Mouse (Mus musculus): ENCODE results near the gene Tmub2.

The Tmub2 gene

DNA sequence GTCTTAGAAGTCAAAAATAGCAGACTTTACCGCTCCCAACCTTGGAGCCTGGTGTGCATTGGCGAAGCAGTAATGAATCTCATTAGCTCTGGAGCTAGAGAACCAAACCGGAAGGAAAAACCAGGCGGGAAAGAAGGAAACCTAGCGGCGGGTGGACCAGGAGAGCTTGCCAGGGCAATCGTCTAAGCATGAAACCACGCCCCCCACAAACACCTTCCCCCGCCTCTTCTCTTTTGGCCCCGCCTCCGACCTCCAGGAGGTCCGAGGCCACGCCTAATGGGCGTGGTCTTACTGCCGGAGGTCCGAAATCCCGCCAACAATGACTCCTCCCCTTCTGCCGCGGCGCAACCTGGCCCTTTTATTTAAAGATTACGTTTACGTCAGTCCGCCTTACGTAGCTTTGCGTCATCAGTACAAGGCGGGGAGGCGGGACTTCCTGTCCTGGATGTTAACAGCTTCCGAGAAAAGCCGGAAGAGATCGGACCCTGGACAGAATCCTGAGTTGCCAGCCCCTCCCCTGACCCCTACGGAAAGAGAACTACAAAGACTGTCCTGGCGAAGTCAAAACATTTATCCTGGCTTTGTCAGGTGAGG is at the start of gene Tmub2:
Gene Tmub2, plus strand, starts transcription at position 431 of the 594 bp plus-strand sequence.
- in situ Hi-C loops (cut with MboI, MseI) = no loop called here

DNA sequence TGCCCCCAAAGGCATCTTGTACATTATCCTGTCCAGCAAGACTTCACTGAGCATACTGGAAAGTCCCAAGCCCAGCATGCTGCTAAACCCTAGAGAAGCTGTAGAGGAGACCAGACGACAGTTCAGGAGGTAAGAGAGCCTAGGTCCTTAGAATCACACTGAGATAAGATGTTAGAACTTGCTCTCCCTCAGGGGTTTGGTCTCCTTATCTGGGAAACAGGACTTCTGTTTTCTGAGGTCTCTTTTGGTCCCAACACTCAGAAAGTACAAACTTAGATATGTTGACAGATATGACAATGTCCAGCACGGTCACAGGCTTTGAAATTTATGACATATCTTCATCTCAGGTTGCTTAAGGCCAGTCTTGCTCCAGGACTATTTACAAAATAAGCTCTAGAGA is 48.7 kb upstream of the Tmub2 start:
- in situ Hi-C loops (cut with MboI, MseI) = no loop called here

DNA sequence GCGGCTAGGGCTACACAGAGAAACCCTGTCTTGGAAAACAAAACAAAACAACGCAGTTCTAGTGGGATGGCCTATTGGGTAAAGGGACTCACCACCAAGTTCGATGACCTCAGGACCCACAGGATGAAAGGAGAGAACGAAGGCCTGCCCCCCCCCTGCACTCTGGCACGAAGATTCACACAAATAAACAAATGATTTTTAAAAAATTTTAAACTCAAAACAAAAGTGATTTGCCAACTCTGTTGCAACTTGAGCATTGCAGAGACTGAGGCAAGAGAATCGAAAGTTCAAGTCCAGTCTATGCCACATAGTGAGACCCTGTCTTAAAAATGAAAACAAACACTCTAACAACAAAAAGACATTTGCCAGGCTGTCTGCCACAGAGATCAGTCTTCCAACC is 44.1 kb upstream of the Tmub2 start:
- in situ Hi-C loops (cut with MboI, MseI) = no loop called here

DNA sequence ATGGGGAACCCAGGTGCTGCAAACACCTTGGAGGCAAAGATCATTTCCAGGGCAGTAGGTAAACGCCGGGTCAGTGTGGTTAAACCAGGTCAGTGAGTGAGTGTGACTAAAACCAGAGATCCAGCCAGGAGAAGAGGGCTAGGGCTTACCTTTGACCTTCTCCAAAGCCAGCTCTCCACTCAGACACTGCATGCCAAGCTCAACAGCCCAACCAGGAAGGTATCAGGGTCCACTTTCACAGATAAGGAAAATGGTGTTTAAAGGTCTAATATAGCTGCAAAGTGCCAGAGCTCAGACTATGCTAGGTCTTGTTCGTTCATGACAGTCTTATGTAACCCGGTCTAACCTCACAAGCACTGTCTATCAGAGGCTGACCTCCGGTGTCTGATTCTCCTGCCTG is 43.5 kb upstream of the Tmub2 start:
- in situ Hi-C loops (cut with MboI, MseI) = no loop called here

DNA sequence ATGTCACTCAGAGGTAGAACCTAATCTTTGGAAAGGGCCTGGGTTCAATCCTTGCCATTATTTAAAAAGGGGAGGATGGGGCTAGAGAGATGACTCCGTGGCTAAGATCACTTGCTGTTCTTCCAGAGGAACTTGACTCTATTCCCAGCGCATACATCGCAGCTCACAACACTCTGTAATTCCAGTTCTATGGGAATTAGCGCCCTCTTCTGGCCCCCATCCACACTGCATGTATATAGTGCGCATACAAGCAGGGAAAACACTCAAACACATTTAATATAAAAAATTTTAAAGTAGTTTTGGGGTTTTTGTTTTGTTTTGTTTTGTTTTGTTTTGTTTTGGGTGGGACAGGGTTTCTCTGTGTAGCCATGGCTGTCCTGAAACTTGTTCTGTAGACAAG is 42.9 kb upstream of the Tmub2 start:
- in situ Hi-C loops (cut with MboI, MseI) = no loop called here

DNA sequence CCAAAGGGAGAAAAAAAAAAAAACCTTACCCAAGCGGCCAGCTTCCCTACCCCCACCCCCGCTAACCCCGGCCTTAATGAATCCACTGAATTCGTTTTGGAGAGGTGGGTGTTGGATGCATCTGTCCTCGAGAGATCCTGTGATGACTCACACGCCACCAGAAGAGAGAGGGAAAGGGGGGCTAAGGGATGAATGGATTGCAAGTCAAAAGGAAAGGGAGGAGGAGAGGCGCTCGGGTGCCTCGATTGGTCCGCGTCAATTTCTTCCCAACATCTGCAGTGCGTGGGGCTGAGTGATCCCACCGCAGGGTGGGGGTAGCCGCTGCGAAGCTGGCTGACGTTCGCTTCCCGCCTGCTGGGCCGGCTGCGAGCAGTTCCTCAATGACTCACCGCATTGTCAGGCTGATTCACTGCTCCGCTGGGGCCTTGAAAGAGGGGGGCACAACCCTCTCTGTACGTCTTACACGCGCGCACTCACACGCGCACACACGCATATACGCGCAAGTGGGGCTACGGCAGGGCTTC is 39.7 kb upstream of the Tmub2 start:
- in situ Hi-C loops (cut with MboI, MseI) = no loop called here

DNA sequence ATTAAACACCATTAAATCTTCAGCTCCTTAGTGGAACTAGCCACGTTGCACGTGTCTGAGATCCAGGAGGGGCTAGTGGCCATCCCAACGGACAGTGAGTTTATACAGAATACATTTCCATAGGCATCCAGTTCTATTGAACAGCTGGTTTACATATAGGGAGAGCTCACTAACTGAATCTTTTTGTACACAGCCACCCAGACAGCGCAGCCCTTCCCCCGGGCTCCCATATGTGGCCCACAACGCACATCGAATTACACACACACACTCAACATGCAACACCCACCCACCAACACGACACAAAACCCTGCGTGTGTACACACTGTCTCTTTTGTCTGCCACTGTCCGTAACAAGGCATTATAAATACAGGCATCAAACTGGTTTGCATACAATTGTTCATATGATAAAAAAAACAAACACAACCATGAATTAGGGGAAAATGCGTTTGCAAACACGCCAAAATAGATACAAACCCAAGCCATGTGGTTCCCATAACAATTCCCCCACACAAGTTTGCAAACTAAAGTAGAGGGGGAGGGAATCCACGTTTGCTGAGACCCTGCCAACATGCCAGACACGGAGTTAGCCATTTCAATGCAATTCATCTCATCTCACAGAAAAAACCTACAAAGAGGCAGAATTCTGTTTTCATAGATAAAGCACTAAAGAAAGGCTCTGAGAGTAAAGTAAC is 39.0 kb upstream of the Tmub2 start:
- in situ Hi-C loops (cut with MboI, MseI) = no loop called here

DNA sequence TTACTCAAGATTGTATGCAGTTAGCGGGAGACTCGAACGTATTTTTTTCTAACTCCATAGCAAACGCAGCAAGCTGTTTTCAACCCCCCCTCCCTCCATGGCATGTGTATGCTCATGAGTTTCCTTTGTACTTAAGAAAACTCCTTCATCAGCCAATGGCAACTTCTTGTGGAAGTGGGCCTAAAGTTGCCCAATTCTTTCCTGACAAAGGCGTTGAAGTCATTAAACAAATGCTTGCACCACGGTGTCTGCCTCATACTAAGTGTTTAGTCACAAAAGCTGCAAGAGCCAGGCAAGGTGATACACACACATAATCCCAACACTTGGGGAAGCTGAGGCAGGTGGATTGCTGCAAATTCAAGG is 38.5 kb upstream of the Tmub2 start:
- in situ Hi-C loops (cut with MboI, MseI) = no loop called here

DNA sequence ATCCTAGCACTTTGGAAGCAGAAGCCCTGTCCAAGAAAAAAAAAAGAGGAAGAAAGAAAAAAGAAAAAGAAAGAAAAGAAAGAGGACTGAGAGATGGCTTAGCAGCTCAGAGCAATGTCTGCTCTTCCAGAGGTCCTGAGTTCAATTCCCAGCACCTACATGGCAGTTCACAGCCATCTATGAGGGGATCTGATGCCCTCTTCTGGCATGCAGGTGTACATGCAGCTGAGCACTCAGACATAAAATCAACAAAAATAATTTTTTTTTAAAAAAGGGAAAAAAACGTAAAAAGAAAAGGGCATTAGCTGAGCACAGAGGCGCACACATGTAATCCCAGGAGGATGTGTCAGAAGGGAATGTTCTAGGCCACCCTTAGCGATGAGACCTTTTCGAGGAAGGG is 37.9 kb upstream of the Tmub2 start:
- in situ Hi-C loops (cut with MboI, MseI) = no loop called here

DNA sequence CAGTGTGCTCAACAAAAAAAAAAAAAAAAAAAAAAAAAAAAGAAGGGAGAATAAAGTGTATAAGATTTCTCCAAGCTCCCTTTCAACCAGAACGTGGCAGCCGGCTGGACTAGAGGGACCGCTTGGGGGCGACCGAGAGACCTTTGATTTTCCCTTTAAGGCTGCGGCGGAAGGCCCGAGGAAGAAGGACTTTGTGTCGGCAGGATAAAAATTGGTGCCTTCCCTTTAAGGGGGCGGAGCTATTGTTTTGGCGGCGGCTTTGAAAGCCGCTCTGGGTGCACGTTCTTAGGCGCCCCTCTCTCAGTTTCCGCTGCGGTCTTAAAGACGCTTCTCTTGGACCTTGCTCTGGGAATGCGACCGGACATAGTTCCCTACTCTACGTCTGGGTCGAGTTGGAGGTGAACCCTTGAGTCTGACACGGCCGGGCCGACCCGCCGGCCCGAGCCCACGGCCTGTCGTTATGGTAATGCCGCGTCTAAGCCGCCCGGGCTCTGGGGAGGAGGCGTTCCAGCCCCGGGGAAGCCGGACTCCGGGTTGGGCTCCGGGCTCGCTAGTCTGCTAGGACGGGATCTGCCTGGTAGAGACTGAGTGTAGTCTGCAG is 36.0 kb upstream of the Tmub2 start, which contains the start of gene BC030867:
Gene BC030867, plus strand, starts transcription at position 253 of the 601 bp plus-strand sequence.
- in situ Hi-C loops (cut with MboI, MseI) = no loop called here

DNA sequence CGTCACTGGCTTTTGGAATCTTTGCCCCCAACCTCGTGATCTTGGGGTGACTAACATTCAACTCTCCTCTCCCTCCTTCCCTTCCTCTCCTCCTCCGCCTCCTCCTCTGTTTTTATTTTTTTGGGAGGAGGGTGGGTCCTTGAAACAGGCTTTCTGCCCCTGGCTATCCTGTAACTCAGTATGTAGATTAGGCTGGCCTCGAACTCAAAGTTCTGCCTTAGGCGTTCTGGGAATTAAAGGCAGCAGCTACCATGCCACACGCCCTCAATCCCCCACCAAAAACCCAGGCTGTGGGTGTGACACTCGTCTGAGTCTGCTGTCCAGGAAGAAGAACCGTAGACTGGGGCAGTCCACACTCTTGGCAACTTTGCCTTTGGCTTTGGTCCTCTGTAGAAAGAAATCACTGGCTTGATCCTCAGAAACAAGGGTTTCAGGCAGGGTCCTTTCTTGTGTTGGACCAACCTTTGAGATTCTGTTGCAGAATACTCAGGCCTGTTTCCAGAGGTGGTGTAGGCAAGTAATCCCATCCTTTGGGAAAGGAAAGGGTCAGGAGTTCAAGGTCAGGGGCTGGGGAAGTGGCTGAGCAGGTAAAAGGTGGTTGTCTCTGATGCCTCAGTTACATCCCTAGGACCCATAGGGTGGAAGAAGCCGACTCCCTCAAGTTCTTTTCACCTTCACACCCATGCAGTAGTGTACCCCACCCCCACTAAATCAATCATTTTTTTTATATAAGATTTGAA is 35.2 kb upstream of the Tmub2 start:
- in situ Hi-C loops (cut with MboI, MseI) = no loop called here

DNA sequence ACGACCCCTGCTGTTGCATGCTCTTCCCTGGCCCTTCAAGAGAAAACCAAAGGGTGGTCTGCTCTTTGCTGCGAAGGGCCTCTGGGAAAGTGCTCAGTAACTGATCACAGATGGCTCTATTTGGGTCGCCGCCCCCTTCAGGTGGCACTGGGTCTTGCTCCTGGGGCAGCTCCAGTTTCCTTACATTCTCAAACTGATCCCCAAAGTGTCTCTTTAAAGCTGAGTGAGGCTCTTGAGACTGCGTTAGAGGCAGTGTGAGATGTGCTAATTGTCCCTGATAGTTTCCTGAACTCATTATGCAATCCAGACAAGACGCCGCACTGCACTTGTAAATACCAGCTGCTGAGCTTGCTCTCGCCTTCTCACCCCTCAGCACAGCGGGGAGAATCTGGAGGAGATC is 27.2 kb upstream of the Tmub2 start:
- in situ Hi-C loops (cut with MboI, MseI) = no loop called here

DNA sequence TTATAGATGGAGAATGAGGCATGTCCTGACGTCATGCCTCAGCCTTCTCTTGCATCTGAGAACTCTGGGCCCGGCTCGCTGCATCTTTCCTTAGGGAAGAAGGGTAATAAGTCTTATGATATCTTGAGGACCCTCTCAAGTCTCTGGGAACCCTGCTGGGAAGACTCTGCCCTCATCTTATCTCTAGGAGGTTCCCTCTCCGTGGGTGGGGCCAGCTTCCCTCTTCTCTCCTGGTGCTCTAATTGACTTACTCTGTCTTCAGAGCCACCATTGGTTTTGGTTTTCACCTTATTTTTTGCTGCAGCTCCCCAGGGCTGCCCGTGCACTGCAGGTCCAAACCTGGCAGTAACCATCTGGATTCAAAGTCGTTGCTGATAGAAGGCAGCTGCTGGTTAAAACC is 26.6 kb upstream of the Tmub2 start:
- in situ Hi-C loops (cut with MboI, MseI) = no loop called here

DNA sequence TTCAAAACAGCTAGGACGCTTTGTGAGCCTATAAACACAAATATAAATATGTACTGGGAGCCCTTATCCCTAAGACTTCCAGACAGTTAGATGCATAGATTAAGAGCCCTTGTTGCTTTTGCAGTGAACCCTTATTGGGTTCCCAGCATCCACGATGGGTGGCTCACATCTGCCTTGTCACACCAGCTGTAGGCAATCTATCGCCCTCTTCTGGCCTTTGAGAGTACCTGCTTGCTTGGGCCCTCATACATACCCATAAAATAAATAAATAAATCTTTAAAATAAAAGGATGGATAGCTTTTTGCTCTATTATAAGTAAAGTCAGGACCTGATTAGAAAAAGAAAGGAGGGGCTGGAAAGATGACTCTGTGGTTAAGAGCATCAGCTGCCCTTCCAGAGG is 26.2 kb upstream of the Tmub2 start:
- in situ Hi-C loops (cut with MboI, MseI) = no loop called here

DNA sequence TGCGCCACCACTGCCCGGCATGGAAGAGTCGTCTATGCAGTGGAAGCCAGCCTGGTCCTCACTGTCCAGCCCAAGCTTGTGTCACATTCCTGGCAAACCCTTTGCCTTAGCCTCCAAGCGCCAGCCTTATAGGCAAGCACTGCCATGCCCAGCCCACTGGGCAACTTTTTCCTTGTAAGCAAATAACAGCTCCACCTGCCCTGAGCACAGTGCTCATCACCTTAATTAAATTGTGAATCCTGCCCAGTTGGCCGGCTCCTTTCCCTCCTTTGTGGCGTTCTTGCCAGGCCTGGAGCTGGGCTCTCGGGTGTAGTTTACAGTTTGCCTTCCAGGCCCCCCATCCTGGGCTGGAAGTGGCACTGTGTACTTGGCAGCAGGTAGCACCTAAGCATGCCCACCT is 21.5 kb upstream of the Tmub2 start:
- in situ Hi-C loops (cut with MboI, MseI) = no loop called here

DNA sequence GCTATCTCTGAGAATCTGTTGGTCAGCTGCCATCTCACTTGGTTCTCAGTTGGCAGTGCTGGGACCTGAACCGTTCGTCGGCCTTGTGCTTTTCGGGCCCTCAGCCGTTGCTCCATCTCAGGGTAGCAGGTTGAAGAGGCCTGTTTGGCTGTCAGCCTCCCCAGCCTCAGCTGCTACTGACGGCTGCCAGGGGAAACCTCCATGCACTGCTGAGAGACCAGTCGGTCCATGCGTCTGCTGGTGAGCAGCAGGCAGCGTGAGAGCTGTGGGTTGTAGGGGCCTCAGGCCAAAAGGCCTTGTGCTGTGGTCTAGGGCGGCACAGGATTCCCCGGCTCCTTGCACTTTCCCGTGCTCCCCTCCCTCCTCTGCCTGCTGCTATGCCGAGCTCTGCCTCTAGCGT is 18.9 kb upstream of the Tmub2 start:
- in situ Hi-C loops (cut with MboI, MseI) = no loop called here

DNA sequence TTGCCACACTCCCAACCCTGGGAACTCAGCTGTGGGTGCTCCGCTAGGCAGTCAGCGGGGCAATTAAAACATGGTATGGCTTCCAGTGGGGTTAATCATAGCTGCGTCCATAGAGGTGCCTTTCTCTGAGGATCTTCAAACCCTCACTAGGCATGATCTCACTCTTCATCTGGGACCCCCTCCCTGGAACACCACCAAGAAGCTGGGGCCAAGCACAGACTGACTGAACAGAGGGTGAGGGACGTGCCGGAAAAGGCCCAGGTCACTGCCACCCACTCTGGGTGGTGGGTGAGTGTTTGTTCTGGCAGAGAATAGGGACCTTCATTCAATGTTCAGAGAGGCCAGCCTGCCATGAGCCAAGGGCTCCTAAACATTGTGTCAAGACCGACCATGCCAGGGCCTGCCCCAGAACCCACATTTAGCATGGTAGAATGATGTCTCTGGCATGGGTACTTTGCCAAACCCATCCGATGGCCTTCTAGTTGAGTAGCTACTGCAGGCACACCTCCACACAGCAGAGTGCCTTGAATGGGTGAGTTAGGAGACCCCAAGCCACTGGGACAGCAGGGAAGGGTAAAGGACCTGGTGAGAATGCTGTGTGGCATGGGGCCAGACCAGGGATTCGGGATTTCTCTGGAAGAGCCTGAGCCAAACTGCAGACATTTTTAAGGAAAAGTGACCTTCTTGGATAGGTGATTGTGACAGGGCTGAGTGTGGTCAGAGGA is 17.9 kb upstream of the Tmub2 start:
- in situ Hi-C loops (cut with MboI, MseI) = no loop called here

DNA sequence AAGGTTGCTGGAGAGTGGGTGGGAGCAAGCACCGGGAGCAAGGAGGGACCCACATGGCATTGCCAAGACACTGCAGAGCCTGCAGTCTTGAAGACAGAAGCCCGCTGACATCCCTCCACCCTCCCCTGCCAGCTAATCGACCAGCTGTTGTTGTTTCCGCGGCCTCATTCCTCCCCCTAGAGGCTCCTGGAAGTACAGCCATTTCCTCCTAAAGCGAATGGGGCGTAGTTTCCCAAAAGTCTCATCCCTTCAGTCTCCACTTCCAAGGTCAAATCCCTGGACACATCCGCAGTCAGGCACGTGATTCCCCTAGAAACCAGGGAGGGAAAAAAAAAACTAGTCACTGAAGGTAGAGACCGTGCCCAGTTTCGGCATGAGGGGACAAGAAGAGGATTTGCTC is 17.3 kb upstream of the Tmub2 start:
- in situ Hi-C loops (cut with MboI, MseI) = no loop called here

DNA sequence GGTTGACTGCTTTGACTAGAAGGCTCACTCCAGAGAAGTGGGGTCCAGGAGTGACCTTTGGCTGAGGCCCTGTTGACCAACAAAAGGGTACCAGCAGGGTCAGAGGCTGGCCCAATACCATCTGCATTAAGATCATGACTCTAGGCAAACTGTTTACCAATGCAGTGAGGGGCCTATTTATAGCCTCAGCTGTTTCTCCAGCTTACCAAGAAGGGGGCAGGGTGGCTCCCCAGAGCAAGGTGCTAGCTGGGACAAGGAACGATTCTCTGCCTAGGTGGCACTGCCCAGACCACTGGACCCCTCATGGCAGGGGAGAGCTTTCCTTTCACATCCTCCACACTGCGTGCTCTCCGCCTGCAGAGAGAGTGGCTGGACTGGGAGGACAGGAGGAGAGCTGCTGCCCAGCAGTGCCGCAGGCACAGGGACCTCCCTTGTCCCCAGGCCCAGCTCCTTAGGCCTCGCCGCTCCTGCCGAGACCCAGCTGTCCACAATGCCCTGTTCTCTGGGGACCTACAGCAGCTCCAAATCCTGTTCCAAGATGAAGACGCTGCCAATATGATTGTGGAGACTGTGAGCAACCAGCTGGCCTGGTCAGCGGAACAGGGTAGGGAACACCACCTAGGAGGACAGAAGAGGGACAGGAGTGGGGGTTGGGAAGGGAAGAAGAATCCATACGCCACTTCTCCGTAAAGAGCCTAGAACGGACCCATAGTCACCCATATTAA is 16.0 kb upstream of the Tmub2 start, which contains the start of gene Asb16:
Gene Asb16, plus strand, starts transcription at position 224 of the 725 bp plus-strand sequence.
- in situ Hi-C loops (cut with MboI, MseI) = no loop called here

DNA sequence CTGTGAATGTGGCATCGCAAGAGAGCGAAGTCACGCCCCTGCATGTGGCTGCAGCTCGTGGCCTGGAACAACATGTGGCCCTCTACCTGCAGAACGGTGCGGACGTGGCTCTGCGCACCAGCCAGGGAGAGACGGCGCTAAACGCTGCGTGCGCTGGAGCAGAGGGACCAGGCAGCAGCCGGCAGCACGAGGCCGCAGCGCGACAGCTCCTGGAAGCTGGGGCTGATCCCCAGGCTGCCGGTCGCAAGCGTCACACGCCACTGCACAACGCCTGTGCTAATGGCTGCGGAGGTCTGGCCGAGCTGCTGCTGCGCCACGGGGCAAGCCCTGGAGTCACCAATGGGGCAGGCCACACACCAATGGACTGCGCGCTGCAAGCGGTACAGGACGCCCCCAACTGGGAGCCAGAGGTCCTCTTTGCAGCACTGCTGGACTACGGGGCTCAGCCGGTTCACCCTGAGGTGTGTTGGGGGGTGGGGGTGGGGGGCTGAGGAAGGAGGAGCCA is 8.3 kb upstream of the Tmub2 start:
- in situ Hi-C loops (cut with MboI, MseI) = no loop called here

DNA sequence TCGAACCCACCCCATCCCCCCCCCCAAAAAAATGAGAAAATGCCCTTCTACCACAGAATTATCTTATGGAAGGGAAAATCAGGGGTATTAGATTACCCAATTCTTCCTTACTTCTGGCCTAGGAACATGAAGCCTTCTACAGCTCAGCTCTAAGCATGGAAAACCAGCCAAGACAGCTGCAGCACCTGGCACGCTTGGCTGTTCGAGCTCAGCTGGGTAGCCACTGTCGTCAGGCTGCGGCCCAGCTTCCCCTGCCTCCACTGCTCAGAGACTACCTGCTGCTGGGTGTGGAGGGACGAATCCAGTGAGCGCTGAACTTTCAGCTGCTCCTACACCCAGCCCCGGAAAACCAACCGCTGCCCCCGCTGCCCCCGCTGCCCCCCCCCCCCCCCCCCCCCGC is 7.0 kb upstream of the Tmub2 start:
- in situ Hi-C loops (cut with MboI, MseI) = no loop called here
